Mouse (Mus musculus): ENCODE results near the gene Tmem267.
"Not testable (repeated sequence)": the region's sequence is repeated elsewhere in the genome, so short reads cannot be mapped to it uniquely, and the experiment has no call there.

Gene Tmem267

DNA sequence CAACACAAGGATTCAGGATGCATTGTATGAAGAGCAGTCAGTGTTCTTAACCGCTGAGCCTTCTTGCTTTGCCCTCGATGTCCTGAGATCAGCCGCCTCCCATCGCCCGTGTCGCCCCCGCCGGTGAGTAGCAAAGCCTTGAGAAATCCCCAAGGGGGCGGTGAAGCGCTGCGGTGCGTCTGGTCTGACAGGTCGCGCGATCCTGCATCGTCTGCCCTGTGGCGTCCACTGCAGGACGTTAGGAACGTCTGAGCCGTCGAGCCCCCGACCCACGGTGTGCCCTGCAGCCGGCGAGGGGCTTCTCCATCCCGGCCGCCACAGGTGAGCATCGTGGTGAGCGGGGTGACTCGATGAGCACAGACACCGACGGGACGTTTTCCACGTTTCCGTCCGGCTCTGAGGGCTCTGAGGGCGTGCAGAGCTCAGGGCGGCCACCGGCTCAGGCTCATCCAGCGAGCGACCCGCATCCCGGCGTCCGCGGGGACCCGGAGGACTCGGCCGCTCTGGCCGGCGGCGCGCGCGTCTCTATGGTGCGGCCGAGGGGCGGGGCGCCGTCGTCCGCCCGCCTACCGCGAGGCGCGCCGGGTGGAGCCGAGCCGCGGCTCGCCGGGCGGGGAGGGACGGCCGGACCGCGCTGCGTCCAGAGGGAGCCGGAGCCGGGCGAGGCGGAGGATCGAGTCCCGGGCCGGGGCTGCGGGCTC lies at the start of gene Tmem267, which contains the start of gene 3110070M22Rik:
TSS of gene Tmem267 (plus strand) at position 160 of the 701 bp plus-strand sequence.
TSS of gene 3110070M22Rik (minus strand) at position 504 of the 701 bp plus-strand sequence.
- in situ Hi-C loops (cut with MboI; ENCODE audit: low sequenced_read_pairs): no loop called here

DNA sequence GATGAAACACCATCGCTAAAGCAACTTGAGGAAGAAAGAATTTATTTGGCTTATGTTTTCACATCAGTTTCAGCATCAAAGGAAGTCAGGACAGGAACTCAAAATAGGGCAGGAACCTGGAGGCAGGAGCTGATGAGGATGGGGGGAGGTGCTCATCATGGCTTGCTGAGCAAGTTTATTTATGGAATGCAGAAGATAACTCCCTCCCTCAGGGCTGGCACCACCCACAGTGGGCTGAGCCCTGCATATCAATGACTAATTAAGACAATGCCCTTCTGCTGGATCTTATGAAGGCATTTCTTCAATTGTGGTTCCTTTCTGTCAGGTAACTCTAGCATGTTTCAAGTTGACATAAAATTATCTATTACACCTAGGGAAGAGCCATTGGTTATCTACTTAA lies 45.6 kb upstream of the Tmem267 start:
- in situ Hi-C loops (cut with MboI; ENCODE audit: low sequenced_read_pairs): no loop called here

DNA sequence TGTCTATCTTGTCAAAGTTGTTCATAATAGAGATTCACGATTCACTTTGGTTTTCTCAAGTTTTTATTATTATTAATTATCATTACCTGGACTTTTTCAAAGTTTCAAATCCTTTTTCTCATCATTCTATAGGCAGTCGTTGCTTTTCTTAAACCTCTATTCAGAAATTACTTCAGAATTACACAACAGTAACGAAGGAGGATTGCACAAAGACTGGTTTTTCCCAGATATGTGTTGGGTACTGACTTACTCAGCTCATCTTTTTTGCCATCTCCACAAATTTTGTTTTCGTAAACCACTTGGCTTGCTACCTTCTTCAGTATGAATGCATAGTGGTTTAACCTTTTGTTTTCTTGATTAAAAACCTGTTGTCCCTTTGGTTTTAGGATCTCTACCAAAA lies 34.3 kb upstream of the Tmem267 start:
- in situ Hi-C loops (cut with MboI; ENCODE audit: low sequenced_read_pairs): no loop called here

DNA sequence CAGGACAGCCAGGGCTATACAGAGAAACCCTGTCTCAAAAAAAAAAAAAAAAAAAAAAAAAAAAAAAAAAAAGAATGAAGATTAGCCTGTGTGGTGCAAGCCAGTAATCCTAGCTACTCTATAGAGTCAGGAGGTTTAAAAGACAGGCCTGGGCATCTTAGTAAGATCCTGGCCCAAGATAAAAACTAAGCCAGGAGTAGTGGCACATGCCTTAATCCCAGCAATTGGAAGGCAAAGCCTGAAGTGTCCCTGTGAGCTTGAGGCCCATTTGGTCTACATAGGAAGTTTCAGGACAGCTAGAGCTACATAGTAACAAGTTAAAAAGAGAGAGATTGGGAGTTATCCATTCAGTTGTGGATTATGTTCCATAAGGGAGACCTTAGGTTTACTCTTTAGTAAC lies 32.8 kb upstream of the Tmem267 start:
- in situ Hi-C loops (cut with MboI; ENCODE audit: low sequenced_read_pairs): no loop called here

DNA sequence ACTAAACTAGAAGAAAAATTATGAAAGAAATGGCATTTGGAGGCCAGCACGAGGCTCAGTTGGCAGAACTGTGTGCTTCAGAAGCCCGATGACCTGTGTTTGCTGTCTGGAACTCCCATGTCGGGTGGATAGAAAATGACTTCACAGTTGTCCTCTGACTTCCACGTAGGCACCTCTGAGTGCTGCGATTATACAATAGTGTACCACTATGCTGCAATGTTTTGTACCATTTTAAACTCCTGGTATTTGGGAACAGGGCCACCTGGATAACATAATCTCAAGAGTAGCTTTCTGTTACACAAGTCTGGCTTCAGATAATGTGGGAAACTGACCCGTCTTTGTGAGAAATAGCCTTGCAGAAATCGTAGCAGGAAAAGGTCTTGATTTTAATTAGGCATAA lies 31.5 kb upstream of the Tmem267 start:
- in situ Hi-C loops (cut with MboI; ENCODE audit: low sequenced_read_pairs): no loop called here

DNA sequence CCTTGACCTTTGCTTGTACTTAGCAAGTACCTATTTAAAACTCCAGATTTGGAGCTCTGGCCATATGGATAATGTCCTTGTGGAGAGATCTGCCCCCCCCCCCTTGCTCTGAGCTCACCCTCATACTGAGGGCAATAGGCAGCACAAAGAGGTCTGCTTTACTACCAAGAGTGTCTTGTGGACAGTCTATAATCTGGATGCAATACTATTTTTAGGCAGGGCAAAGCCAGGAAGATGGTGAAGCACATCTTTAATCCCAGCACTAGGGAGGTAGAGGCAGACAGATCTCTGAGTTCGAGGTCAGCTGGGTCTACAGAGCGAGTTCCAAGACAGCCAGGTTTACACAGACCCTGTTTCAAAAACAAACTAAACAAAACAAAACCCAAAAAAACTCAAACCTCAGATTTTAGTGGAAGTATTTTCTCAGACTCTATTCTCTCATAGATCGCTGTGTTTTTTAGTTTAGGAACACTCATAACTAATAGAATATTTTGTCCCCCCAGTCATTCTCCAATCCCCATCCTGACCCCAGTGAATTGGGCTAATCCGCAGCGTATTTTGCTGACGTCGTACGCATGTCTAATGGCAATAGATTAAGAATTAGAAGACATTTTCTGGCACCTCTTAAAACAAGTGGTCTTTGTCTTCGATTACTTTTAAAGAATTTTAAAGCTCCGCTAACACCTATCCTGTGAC lies 25.8 kb upstream of the Tmem267 start:
- in situ Hi-C loops (cut with MboI; ENCODE audit: low sequenced_read_pairs): no loop called here

DNA sequence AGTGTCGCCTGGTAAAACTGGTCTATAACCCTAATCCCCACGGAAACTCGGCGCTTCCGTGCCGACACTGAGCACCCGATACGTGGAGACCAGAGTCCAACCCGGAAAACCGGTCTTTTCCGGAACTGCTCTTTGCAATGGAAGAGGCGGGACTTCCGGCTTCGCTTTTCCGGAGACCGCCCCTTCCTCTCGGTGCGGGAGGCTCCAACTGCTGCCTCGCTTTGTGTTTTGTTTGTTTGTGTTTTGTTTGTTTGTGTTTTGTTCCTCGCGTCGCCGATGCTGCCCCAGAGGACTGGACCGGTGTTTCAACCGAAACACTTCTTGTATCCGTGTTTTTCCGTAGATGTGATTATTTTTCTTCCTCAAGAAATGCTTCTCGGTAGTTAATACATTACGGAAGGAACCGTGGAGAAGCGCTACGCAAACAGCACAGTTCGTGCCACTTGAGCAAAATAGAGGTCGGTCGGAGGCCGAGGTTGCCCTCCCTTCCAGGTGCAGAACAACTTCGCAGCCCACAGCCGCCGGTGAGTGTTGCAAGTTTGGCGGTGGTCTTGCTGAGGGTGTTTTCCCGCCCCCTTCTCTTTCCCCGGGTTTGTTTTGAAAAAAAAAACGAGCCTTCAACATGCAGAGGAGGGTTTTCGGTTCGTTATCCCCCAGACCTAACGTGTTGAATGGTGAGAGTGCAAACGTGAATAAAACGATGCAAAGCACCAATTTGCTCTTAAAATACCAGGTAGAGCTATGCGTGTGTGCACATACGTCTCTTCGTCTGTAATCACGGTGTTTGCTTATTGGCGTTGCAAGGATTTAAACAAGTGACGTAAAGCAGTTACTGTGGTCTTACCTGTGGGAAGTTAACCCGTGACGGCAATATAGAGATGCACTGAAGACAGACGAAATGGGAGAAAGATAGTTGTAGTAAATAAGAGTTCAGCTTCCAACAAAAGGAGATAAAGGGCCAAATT lies 25.0 kb upstream of the Tmem267 start, which contains the start of gene 4833420G17Rik:
TSS of gene 4833420G17Rik (plus strand) at position 173 of the 965 bp plus-strand sequence.
- in situ Hi-C loops (cut with MboI; ENCODE audit: low sequenced_read_pairs): no loop called here

DNA sequence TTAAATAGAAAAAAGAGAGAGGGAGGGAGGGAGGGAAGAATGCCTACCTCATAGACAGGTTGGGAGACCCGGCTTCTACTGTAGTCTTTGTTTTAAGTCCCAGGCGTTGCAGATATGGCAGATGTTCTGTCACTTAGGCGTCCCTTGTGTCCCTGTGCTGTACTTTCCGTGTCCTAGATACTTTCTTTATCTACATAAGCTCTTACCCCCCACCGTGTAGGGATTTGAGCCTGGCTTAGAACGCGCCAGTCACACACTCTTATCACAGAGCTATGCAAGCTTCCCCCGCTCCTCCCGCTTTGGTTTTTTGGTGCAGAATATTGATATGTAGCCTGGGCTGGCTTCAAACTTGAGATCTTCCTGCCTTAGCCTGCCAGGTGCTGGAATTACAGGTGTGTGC lies 11.2 kb upstream of the Tmem267 start:
- in situ Hi-C loops (cut with MboI; ENCODE audit: low sequenced_read_pairs): no loop called here

DNA sequence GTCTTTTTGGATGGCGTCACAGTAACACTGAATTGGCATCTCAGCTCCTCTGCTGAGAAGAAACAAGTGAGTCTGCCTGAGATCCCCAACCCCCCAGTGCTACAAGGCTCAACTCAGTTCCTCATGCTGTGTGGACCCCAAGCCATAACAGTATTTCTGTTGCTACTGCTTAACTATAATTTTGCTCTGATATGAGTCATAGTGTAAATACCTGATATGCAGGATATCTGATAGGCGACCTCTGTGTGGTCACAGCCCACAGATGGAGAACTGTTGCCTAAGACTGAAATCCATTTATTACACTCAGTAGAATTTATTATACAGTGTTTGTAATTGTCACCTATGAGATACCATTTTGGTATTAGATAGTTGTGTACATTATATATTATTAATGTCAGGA lies 10.1 kb upstream of the Tmem267 start:
- in situ Hi-C loops (cut with MboI; ENCODE audit: low sequenced_read_pairs): no loop called here

DNA sequence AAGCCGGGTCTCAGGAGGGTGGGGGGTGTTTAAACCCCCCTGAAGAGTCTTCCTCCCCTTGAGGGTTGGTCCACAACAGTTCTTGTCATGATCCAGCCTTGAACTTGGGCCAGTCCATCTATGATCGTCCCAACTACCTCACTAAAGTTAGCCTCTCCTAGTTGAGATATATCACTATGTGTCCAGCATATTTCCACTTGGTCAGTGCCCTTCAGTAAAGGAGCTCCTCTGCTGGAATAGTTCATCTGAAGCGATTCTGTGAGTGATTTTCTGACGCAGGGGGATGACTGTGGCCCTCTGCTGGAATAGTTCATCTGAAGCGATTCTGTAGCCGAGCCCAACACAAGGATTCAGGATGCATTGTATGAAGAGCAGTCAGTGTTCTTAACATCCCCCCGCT lies 485 bp upstream of the Tmem267 start:
- in situ Hi-C loops (cut with MboI; ENCODE audit: low sequenced_read_pairs): no loop called here

DNA sequence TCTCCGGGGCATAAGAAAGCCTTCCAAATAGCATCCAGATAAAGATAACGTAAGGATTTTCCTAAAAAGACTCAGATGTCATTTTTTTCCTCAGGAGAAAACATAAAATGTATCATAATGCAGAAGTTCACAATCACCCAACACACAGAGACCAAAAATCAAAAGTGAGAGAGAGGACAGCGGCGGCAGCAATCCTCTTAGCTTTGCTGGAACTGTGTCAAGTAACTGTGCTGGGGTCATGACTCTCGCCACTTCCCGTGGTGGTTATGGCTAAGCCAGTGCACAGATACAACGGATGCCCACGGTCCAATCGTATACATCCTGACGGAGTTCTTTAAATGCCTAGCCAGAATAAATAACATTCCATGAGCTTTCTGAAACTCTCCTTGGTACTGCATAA lies 4.2 kb downstream of the Tmem267 start:
- in situ Hi-C loops (cut with MboI; ENCODE audit: low sequenced_read_pairs): not testable (repeated sequence)

DNA sequence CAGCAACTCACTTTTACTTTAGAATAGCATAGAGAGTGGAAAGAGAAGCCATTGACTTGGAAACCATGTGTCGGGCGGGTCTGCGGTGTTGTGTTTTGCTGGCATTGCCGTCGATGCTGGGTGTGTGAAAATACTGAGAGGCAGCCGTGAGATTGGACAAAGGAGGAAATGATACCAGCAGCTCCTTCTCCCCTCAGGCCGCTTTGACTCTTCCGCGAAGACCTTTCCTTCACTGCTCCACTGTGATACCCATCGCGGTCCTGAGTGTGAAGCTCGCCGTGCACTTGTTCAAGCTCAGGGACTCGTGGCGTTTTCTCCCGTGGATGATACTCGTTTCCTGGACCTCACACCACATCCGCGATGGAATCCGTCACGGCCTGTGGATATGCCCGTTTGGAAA lies 7.1 kb downstream of the Tmem267 start:
- in situ Hi-C loops (cut with MboI; ENCODE audit: low sequenced_read_pairs): not testable (repeated sequence)

DNA sequence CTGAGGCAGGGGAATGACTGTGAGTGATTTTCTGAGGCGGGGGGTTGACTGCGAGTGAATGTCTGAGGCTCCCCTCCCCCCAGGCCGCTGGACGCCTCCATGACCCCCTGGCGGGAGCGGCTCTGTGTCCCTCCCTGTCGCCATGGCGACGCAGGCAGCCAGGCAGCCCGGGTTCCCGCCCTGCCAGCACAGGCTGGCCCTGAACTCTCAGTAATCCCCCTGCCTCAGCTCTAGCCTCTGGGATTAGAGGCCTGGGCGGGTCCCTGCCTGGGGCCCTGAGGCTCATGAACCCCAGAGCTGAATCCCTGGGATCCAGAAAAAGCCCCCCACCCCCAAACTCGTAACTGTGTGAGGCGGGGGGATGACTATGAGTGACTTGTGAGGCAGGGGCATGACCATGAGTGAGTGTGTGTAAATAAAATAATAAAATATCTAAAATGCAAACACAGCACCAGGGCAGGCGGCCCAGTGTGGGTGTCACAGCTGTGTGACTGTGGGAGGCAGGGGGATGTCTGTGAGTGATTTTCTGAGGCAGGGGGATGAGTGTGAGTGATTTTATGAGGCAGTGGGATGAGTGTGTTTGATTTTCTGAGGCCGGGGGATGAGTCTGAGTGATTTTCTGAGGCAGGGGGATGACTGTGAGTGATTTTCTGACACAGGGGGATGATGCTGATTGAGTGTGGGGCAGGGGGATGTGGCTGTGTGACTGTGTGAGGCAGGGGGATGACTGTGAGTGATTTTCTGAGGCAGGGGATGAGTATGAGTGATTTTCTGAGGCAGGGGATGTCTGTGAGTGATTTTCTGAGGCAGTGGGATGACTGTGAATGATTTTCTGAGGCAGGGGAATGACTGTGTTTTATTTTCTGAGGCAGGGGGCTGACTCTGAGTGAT lies 108.7 kb downstream of the Tmem267 start:
- in situ Hi-C loops (cut with MboI; ENCODE audit: low sequenced_read_pairs): not testable (repeated sequence)

DNA sequence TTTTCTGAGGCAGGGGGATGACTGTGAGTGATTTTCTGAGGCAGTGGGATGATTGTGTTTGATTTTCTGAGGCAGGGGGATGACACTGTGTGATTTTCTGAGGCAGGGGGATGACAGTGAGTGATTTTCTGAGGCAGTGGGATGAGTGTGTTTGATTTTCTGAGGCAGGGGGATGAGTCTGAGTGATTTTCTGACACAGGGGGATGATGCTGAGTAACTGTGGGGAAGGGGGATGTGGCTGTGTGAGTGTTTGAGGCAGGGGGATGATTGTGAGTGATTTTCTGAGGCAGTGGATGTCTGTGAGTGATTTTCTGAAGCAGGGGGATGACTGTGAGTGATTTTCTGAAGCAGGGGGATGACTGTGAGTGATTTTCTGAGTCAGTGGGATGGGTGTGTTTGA lies 110.6 kb downstream of the Tmem267 start:
- in situ Hi-C loops (cut with MboI; ENCODE audit: low sequenced_read_pairs): not testable (repeated sequence)

DNA sequence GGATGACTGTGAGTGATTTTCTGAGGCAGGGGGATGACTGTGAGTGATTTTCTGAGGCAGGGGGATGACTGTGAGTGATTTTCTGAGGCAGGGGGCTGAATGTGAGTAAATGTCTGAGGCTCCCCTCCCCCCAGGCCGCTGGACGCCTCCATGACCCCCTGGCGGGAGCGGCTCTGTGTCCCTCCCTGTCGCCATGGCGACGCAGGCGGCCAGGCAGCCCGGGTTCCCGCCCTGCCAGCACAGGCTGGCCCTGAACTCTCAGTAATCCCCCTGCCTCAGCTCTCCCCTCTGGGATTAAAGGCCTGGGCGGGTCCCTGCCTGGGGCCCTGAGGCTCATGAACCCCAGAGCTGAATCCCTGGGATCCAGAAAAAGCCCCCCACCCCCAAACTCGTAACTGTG lies 111.2 kb downstream of the Tmem267 start:
- in situ Hi-C loops (cut with MboI; ENCODE audit: low sequenced_read_pairs): not testable (repeated sequence)

DNA sequence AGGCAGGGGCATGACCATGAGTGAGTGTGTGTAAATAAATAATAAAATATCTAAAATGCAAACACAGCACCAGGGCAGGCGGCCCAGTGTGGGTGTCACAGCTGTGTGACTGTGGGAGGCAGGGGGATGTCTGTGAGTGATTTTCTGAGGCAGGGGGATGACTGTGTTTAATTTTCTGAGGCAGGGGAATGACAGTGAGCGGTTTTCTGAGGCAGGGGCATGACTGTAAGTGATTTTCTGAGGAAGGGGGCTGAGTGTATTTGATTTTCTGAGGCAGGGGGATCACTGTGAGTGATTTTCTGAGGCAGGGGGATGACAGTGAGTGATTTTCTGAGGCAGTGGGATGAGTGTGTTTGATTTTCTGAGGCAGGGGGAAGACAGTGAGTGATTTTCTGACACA lies 111.7 kb downstream of the Tmem267 start:
- in situ Hi-C loops (cut with MboI; ENCODE audit: low sequenced_read_pairs): not testable (repeated sequence)

DNA sequence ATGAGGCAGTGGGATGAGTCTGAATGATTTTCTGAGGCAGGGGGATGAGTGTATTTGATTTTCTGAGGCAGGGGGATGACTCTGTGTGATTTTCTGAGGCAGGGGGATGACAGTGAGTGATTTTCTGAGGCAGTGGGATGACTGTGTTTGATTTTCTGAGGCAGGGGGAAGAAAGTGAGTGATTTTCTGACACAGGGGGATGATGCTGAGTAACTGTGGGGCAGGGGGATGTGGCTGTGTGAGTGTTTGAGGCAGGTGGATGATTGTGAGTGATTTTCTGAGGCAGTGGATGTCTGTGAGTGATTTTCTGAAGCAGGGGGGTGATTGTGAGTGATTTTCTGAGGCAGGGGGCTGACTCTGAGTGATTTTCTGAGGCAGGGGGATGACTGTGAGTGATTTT lies 112.3 kb downstream of the Tmem267 start:
- in situ Hi-C loops (cut with MboI; ENCODE audit: low sequenced_read_pairs): not testable (repeated sequence)

DNA sequence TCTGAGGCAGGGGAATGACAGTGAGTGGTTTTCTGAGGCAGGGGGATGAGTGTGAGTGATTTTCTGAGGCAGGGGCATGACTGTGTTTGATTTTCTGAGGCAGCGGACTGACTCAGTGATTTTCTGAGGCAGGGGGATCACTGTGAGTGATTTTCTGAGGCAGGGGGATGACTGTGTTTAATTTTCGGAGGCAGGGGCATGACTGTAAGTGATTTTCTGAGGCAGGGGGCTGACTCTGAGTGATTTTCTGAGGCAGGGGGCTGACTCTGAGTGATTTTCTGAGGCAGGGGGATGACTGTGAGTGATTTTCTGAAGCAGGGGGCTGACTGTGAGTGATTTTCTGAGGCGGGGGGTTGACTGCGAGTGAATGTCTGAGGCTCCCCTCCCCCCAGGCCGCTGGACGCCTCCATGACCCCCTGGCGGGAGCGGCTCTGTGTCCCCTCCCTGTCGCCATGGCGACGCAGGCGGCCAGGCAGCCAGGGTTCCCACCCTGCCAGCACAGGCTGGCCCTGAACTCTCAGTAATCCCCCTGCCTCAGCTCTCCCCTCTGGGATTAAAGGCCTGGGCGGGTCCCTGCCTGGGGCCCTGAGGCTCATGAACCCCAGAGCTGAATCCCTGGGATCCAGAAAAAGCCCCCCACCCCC lies 115.0 kb downstream of the Tmem267 start:
- in situ Hi-C loops (cut with MboI; ENCODE audit: low sequenced_read_pairs): not testable (repeated sequence)

DNA sequence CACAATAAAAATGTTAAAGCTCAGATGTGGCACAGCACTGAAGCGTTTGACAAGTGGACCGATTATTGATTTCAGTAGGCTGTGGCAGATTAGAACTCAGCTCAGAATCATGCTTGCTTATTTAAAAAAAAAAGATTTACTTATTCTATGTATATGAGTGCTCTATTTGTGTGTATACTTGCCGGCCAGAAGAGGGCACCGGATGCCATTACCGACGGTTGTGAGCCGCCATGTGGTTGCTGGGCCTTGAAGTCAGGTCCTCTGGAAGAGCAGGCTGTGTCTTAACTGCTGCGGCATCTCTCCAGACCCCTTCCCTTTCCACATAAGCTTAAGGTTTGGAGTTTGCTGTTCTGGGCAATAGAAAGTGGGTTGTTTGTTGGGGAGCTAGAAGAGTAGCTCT lies 116.1 kb downstream of the Tmem267 start:
- in situ Hi-C loops (cut with MboI; ENCODE audit: low sequenced_read_pairs): not testable (repeated sequence)

DNA sequence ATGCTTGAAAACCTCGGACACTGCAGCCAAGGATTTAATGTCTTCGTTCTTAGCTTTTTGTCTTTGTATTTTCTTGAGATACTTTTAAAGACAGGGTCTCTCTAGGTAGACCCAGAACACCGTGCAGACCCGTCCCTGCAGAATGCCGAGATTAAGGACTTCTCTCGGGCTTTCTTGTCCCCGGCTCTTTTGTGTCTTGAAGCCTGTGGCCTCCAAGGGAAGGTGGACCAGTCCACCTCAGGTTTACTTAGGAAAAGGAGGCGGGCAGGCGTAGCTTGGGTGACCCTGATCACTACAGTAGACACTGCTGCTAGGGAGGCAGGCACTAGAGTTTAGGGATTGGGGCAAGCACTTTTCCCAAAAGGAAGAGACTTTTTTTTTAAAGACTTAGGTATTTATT lies 116.5 kb downstream of the Tmem267 start:
- in situ Hi-C loops (cut with MboI; ENCODE audit: low sequenced_read_pairs): not testable (repeated sequence)
